In genomic region chr9:23553766-23554165, GRCm38 (mm10) we compare ENCODE assay signal across 30 mouse cellular contexts.
A peak's percentile ranks its signal among the peaks of the same experiment; 100 is the strongest.
DNase-seq lines count a peak whose midpoint lies in the region; ATAC-seq and TF ChIP-seq lines count a peak whose summit lies in the region.
"Had no signal": no experiment of that assay in that cellular context is flagged by ENCODE, and none has a peak within 500 bp of the region (broad histone marks: within the 10 kb centered on the region; RNA-seq: fewer than 3 reads in every experiment).

No protein-coding gene starts in this region.

- ATAC-seq in kidney, embryonic 15.5 days (replicated peaks; ENCODE audit: low FRiP score): no peak
- ATAC-seq in lung, postnatal 0 days: no peak
- no peak for ATAC-seq in intestine, embryonic 16.5 days
- ATAC-seq: forebrain, embryonic 16.5 days; hindbrain, postnatal 0 days; intestine, embryonic 15.5 days; midbrain, embryonic 15.5 days had no signal

- no peak for TF ChIP-seq EP300 in lung, postnatal 0 days (IDR thresholded peaks at IDR 0.05)

- no peak overlapping the region for H3K4me3 ChIP-seq in kidney, embryonic 15.5 days (replicated peaks)
- H3K4me3 ChIP-seq in lung, postnatal 0 days (ENCODE audit: low read depth, low read length): no peak overlapping the region
- H3K4me3 ChIP-seq in intestine, embryonic 16.5 days (ENCODE audit: low read length): no peak overlapping the region
- H3K4me3 ChIP-seq: embryonic facial prominence, embryonic 13.5 days; forebrain, embryonic 10.5 days; gastrocnemius, adult 2 months; hindbrain, embryonic 12.5 days; intestine, embryonic 15.5 days; left cerebral cortex, adult 2 months; limb, embryonic 12.5 days; liver, embryonic 15.5 days; lung, embryonic 15.5 days; midbrain, embryonic 10.5 days; midbrain, embryonic 15.5 days; neural tube, embryonic 15.5 days had no signal

- H3K27me3 ChIP-seq in kidney, embryonic 15.5 days: no peaks in the 10 kb centered on the region
- no peaks in the 10 kb centered on the region for H3K27me3 ChIP-seq in lung, postnatal 0 days (replicated peaks; ENCODE audit: insufficient read depth, low read length)
- no peaks in the 10 kb centered on the region for H3K27me3 ChIP-seq in intestine, embryonic 16.5 days (replicated peaks; ENCODE audit: control insufficient read depth, insufficient read depth, low read length)
- H3K27me3 ChIP-seq: embryonic facial prominence, embryonic 13.5 days; hindbrain, embryonic 12.5 days; intestine, embryonic 15.5 days; limb, embryonic 12.5 days; liver, embryonic 15.5 days; lung, embryonic 15.5 days; midbrain, embryonic 15.5 days; neural tube, embryonic 15.5 days had no signal

- WGBS in kidney, embryonic 15.5 days: 77% methylated on average over 1 of the region's 1 CpGs
- 21% methylated on average over 1 of the region's 1 CpGs for WGBS in lung, postnatal 0 days
- WGBS in intestine, embryonic 16.5 days: 86% methylated on average over 1 of the region's 1 CpGs

- H3K4me1 ChIP-seq in kidney, embryonic 15.5 days: no peaks in the 10 kb centered on the region
- H3K4me1 ChIP-seq in lung, postnatal 0 days (ENCODE audit: insufficient read depth, low read depth, low read length): no peaks in the 10 kb centered on the region
- H3K4me1 ChIP-seq in intestine, embryonic 16.5 days (ENCODE audit: control insufficient read depth, insufficient read depth, low read length): no peaks in the 10 kb centered on the region
- H3K4me1 ChIP-seq: embryonic facial prominence, embryonic 13.5 days; forebrain, embryonic 10.5 days; hindbrain, embryonic 12.5 days; intestine, embryonic 15.5 days; limb, embryonic 12.5 days; liver, embryonic 15.5 days; lung, embryonic 15.5 days; midbrain, embryonic 10.5 days; midbrain, embryonic 15.5 days; neural tube, embryonic 15.5 days had no signal

- no peak overlapping the region for H3K4me2 ChIP-seq in kidney, embryonic 15.5 days
- H3K4me2 ChIP-seq in lung, postnatal 0 days (replicated peaks; ENCODE audit: low read depth, low read length): no peak overlapping the region
- no peak overlapping the region for H3K4me2 ChIP-seq in intestine, embryonic 16.5 days (ENCODE audit: low read depth, low read length)
- H3K4me2 ChIP-seq: embryonic facial prominence, embryonic 13.5 days; hindbrain, embryonic 12.5 days; intestine, embryonic 15.5 days; limb, embryonic 12.5 days; liver, embryonic 15.5 days; lung, embryonic 15.5 days; midbrain, embryonic 15.5 days; neural tube, embryonic 15.5 days had no signal

- no peak overlapping the region for H3K9ac ChIP-seq in kidney, embryonic 15.5 days
- H3K9ac ChIP-seq in lung, postnatal 0 days (replicated peaks; ENCODE audit: low read depth): no peak overlapping the region
- H3K9ac ChIP-seq in intestine, embryonic 16.5 days (ENCODE audit: low read depth, low read length): no peak overlapping the region
- H3K9ac ChIP-seq: embryonic facial prominence, embryonic 13.5 days; hindbrain, embryonic 12.5 days; intestine, embryonic 15.5 days; limb, embryonic 12.5 days; liver, embryonic 15.5 days; lung, embryonic 15.5 days; midbrain, embryonic 15.5 days; neural tube, embryonic 15.5 days had no signal

- no peaks in the 10 kb centered on the region for H3K9me3 ChIP-seq in kidney, embryonic 15.5 days (replicated peaks)
- H3K9me3 ChIP-seq in lung, postnatal 0 days (ENCODE audit: low read length): no peaks in the 10 kb centered on the region
- H3K9me3 ChIP-seq in intestine, embryonic 16.5 days (ENCODE audit: control insufficient read depth, low read length): no peaks in the 10 kb centered on the region
- H3K9me3 ChIP-seq: embryonic facial prominence, embryonic 13.5 days; forebrain, embryonic 10.5 days; G1E; hindbrain, embryonic 12.5 days; intestine, embryonic 15.5 days; limb, embryonic 12.5 days; liver, embryonic 15.5 days; lung, embryonic 15.5 days; midbrain, embryonic 10.5 days; midbrain, embryonic 15.5 days; neural tube, embryonic 15.5 days had no signal

- H3K36me3 ChIP-seq in kidney, embryonic 15.5 days: no peaks in the 10 kb centered on the region
- H3K36me3 ChIP-seq in lung, postnatal 0 days (ENCODE audit: insufficient read depth, low read length): no peaks in the 10 kb centered on the region
- H3K36me3 ChIP-seq in intestine, embryonic 16.5 days (ENCODE audit: control insufficient read depth, insufficient read depth, low read length): no peaks in the 10 kb centered on the region
- H3K36me3 ChIP-seq: embryonic facial prominence, embryonic 13.5 days; forebrain, embryonic 10.5 days; G1E; hindbrain, embryonic 12.5 days; intestine, embryonic 15.5 days; limb, embryonic 12.5 days; liver, embryonic 15.5 days; lung, embryonic 15.5 days; midbrain, embryonic 10.5 days; midbrain, embryonic 15.5 days; neural tube, embryonic 15.5 days had no signal

- DNase-seq in adrenal gland, postnatal 14 days: peak; percentile 26
- DNase-seq in adrenal gland, adult 2 months: no peak
- DNase-seq in kidney, adult 8-10 months: peak; percentile 11 to 29
- peak; percentile 21 for DNase-seq in lung, postnatal 36 days
- DNase-seq in lung, postnatal 0 days (ENCODE audit: low spot score): no peak
- no peak for DNase-seq in layer of hippocampus, adult 8-10 months (ENCODE audit: low spot score in 2 of 2)
- DNase-seq: cerebellum, adult 11 months; cerebellum, adult 9-11 months; gastrocnemius, adult 2 months; gastrocnemius, postnatal 36 days; retina, postnatal 1 day; right cerebral cortex, postnatal 14 days; spleen, adult 18-20 months; thymus, postnatal 14 days had no signal

- no peak for TF ChIP-seq CTCF in lung, postnatal 0 days (IDR thresholded peaks at IDR 0.05)

- H3K27ac ChIP-seq in kidney, embryonic 15.5 days: no peak overlapping the region
- no peak overlapping the region for H3K27ac ChIP-seq in lung, postnatal 0 days (ENCODE audit: low read length)
- no peak overlapping the region for H3K27ac ChIP-seq in intestine, embryonic 16.5 days (ENCODE audit: low read length)
- H3K27ac ChIP-seq: embryonic facial prominence, embryonic 13.5 days; forebrain, embryonic 10.5 days; gastrocnemius, adult 2 months; hindbrain, embryonic 12.5 days; hindbrain, postnatal 0 days; intestine, embryonic 15.5 days; left cerebral cortex, adult 2 months; limb, embryonic 12.5 days; liver, embryonic 15.5 days; lung, embryonic 15.5 days; midbrain, embryonic 10.5 days; midbrain, embryonic 15.5 days; neural tube, embryonic 15.5 days had no signal

Comparison
In these comparisons a context has a peak if more than half of its experiments do, and no peak if none do; other contexts are left out.
1. DNase-seq: peak in adrenal gland, postnatal 14 days (single experiment), kidney, adult 8-10 months (2 of 2) and lung, postnatal 36 days (single experiment); none in adrenal gland, adult 2 months (single experiment), lung, postnatal 0 days (single experiment) and layer of hippocampus, adult 8-10 months (0 of 2).